Mouse (Mus musculus): Measurements from ENCODE around the gene Rnf135. TPM values are rescaled to one million over a fixed set of nuclear protein-coding genes. Genes with fewer than 3 reads are reported as not detected.
"Not testable (repeated sequence)": the region's sequence is repeated elsewhere in the genome, so short reads cannot be mapped to it uniquely, and the experiment has no call there.

The Rnf135 gene
- total and polyA plus RNA-seq, 3 experiments: 4.0 to 9.6 (median 6.8) TPM

- TF ChIP-seq CTCF (IDR thresholded peaks at IDR 0.05; ENCODE audit: low read depth, low read length) (no peak), GATA1 (IDR thresholded peaks at IDR 0.05; ENCODE audit: borderline replicate concordance, low read length) (no peak), POLR2AphosphoS5 (IDR thresholded peaks at IDR 0.05; ENCODE audit: insufficient replicate concordance, low read depth, low read length) (no peak), GATA2 (IDR thresholded peaks at IDR 0.05; ENCODE audit: borderline replicate concordance, low read depth, low read length) (no peak), TAL1 (conservative IDR thresholded peaks at IDR 0.05; ENCODE audit: low read depth, low read length) (no peak)
- no peak for DNase-seq (ENCODE audit: low spot score)
- H3K4me1 ChIP-seq (ENCODE audit: insufficient read depth, low read depth, low read length): peaks cover 15% of the 10 kb centered on the region
- H3K27me3 ChIP-seq (ENCODE audit: insufficient read depth, low read length): no peaks in the 10 kb centered on the region
- no peak overlapping the region for H3K4me3 ChIP-seq (ENCODE audit: low read depth, low read length)
- H3K9me3 ChIP-seq (replicated peaks): no peaks in the 10 kb centered on the region
- ATAC-seq (ENCODE audit: extremely low read depth, insufficient number of reproducible peaks, low FRiP score, poor library complexity, severe bottlenecking): no peak
- peaks cover 52% of the 10 kb centered on the region for H3K36me3 ChIP-seq (replicated peaks)
Measured at GRCm38 (mm10) chr11:80212282-80212681, 28.6 kb downstream of the Rnf135 start.

- no peaks in the 10 kb centered on the region for H3K27me3 ChIP-seq (ENCODE audit: insufficient read depth, low read length)
- no peak overlapping the region for H3K4me3 ChIP-seq (ENCODE audit: low read depth, low read length)
- TF ChIP-seq TAL1 (conservative IDR thresholded peaks at IDR 0.05; ENCODE audit: low read depth, low read length) (no peak), CTCF (IDR thresholded peaks at IDR 0.05; ENCODE audit: low read depth, low read length) (no peak), GATA2 (IDR thresholded peaks at IDR 0.05; ENCODE audit: borderline replicate concordance, low read depth, low read length) (no peak), POLR2AphosphoS5 (IDR thresholded peaks at IDR 0.05; ENCODE audit: insufficient replicate concordance, low read depth, low read length) (no peak), GATA1 (IDR thresholded peaks at IDR 0.05; ENCODE audit: borderline replicate concordance, low read length) (no peak)
- no peaks in the 10 kb centered on the region for H3K9me3 ChIP-seq (replicated peaks)
- DNase-seq (ENCODE audit: low spot score): no peak
- peaks cover 9% of the 10 kb centered on the region for H3K4me1 ChIP-seq (ENCODE audit: insufficient read depth, low read depth, low read length)
- ATAC-seq (ENCODE audit: extremely low read depth, insufficient number of reproducible peaks, low FRiP score, poor library complexity, severe bottlenecking): no peak
- peaks cover 73% of the 10 kb centered on the region for H3K36me3 ChIP-seq (replicated peaks)
Measured at GRCm38 (mm10) chr11:80215291-80215690, 31.6 kb downstream of the Rnf135 start.

- Histone ChIP-seq H3K27me3 (ENCODE audit: insufficient read depth, low read length) (no peaks in the 10 kb centered on the region), H3K9me3 (replicated peaks) (no peaks in the 10 kb centered on the region), H3K36me3 (replicated peaks) (peaks cover 79% of the 10 kb centered on the region), H3K4me3 (ENCODE audit: low read depth, low read length) (no peak overlapping the region), H3K4me1 (ENCODE audit: insufficient read depth, low read depth, low read length) (no peaks in the 10 kb centered on the region)
- DNase-seq (ENCODE audit: low spot score): no peak
- ATAC-seq (ENCODE audit: extremely low read depth, insufficient number of reproducible peaks, low FRiP score, poor library complexity, severe bottlenecking): no peak
- TF ChIP-seq POLR2AphosphoS5 (IDR thresholded peaks at IDR 0.05; ENCODE audit: insufficient replicate concordance, low read depth, low read length): no peak
- TF ChIP-seq CTCF (IDR thresholded peaks at IDR 0.05; ENCODE audit: low read depth, low read length): no peak
- TF ChIP-seq GATA1 (IDR thresholded peaks at IDR 0.05; ENCODE audit: borderline replicate concordance, low read length): no peak
- no peak for TF ChIP-seq TAL1 (conservative IDR thresholded peaks at IDR 0.05; ENCODE audit: low read depth, low read length)
- TF ChIP-seq GATA2 (IDR thresholded peaks at IDR 0.05; ENCODE audit: borderline replicate concordance, low read depth, low read length): no peak
Measured at GRCm38 (mm10) chr11:80218657-80219293, 35.1 kb downstream of the Rnf135 start.

- H3K27me3 ChIP-seq (ENCODE audit: insufficient read depth, low read length); ATAC-seq (ENCODE audit: extremely low read depth, insufficient number of reproducible peaks, low FRiP score, poor library complexity, severe bottlenecking); H3K4me1 ChIP-seq (ENCODE audit: insufficient read depth, low read depth, low read length); H3K4me3 ChIP-seq (ENCODE audit: low read depth, low read length); H3K9me3 ChIP-seq (replicated peaks); DNase-seq (ENCODE audit: low spot score): not testable (repeated sequence)
- peaks cover 71% of the 10 kb centered on the region for H3K36me3 ChIP-seq (replicated peaks)
Measured at GRCm38 (mm10) chr11:80230066-80230465, 46.4 kb downstream of the Rnf135 start.

GRCm38 (mm10) chr11:80237278-80237677 lies 53.6 kb downstream of the Rnf135 start:
- H3K4me1 ChIP-seq (ENCODE audit: insufficient read depth, low read depth, low read length): no peaks in the 10 kb centered on the region
- ATAC-seq (ENCODE audit: extremely low read depth, insufficient number of reproducible peaks, low FRiP score, poor library complexity, severe bottlenecking): no peak
- peaks cover 71% of the 10 kb centered on the region for H3K36me3 ChIP-seq (replicated peaks)
- no peak overlapping the region for H3K4me3 ChIP-seq (ENCODE audit: low read depth, low read length)
- DNase-seq (ENCODE audit: low spot score): no peak
- H3K9me3 ChIP-seq (replicated peaks): no peaks in the 10 kb centered on the region
- TF ChIP-seq CTCF (IDR thresholded peaks at IDR 0.05; ENCODE audit: low read depth, low read length) (no peak), POLR2AphosphoS5 (IDR thresholded peaks at IDR 0.05; ENCODE audit: insufficient replicate concordance, low read depth, low read length) (no peak), GATA2 (IDR thresholded peaks at IDR 0.05; ENCODE audit: borderline replicate concordance, low read depth, low read length) (no peak), TAL1 (conservative IDR thresholded peaks at IDR 0.05; ENCODE audit: low read depth, low read length) (no peak), GATA1 (IDR thresholded peaks at IDR 0.05; ENCODE audit: borderline replicate concordance, low read length) (no peak)
- no peaks in the 10 kb centered on the region for H3K27me3 ChIP-seq (ENCODE audit: insufficient read depth, low read length)

GRCm38 (mm10) chr11:80238306-80238705 lies 54.7 kb downstream of the Rnf135 start:
- peaks cover 71% of the 10 kb centered on the region for H3K36me3 ChIP-seq (replicated peaks)
- no peak for DNase-seq (ENCODE audit: low spot score)
- TF ChIP-seq GATA1 (IDR thresholded peaks at IDR 0.05; ENCODE audit: borderline replicate concordance, low read length) (no peak), GATA2 (IDR thresholded peaks at IDR 0.05; ENCODE audit: borderline replicate concordance, low read depth, low read length) (no peak), TAL1 (conservative IDR thresholded peaks at IDR 0.05; ENCODE audit: low read depth, low read length) (no peak), POLR2AphosphoS5 (IDR thresholded peaks at IDR 0.05; ENCODE audit: insufficient replicate concordance, low read depth, low read length) (no peak), CTCF (IDR thresholded peaks at IDR 0.05; ENCODE audit: low read depth, low read length) (no peak)
- H3K4me1 ChIP-seq (ENCODE audit: insufficient read depth, low read depth, low read length): no peaks in the 10 kb centered on the region
- no peak overlapping the region for H3K4me3 ChIP-seq (ENCODE audit: low read depth, low read length)
- H3K27me3 ChIP-seq (ENCODE audit: insufficient read depth, low read length): no peaks in the 10 kb centered on the region
- no peak for ATAC-seq (ENCODE audit: extremely low read depth, insufficient number of reproducible peaks, low FRiP score, poor library complexity, severe bottlenecking)
- H3K9me3 ChIP-seq (replicated peaks): no peaks in the 10 kb centered on the region

Measured in G1E (cell line).